Mouse (Mus musculus): ENCODE results near the gene Ctnnal1.
A peak's percentile ranks its signal among the peaks of the same experiment; 100 is the strongest.
"Not testable (repeated sequence)": the region's sequence is repeated elsewhere in the genome, so short reads cannot be mapped to it uniquely, and the experiment has no call there.

The Ctnnal1 gene

DNA sequence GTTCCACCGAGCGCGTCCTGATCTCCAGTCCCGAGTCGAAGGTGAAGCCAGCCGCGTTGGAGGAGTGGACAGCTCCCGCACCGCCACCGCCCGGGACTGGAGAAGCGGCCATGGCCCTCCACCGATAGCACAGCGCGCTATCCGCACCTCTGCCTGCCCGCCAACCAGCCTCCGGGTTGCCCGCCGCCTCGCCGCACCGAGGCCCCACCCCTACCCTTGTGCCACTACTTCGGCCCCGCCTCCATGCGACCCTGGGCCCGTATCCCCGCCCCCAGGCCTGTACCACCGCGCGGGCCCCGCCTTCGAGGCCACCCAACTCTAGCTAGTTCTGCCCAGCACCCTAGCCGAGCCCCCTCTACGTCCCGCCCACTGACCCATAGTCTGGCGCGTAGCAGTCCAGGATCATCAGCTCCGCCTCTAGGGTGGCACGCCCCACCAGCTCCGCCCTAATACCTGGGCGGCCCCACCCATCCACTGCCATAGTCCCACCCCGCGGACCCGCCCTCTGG is at the start of gene Ctnnal1:
TSS of gene Ctnnal1 (minus strand) at position 186 of the 509 bp plus-strand sequence.
- DNase-seq = peak; percentile 93

DNA sequence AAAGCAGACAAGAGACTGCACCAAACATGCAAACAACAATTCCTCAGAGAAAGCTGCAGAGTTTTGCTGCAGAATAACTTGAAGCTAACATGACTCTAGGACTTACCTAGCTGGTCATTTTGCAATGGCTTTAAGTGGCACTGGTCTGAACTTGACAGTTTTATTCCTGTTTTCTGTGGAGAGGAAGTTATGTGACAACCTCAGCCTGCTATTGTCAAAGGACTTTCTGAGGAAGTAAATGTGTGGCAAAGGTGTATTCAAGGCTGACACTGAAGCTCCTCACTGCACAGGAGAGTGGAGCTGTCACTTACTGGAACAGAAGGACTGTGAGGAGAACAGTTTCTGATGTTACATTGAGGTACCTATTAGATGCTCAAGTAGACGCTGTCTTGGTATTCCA is 49.8 kb upstream of the Ctnnal1 start:
- DNase-seq = no peak

DNA sequence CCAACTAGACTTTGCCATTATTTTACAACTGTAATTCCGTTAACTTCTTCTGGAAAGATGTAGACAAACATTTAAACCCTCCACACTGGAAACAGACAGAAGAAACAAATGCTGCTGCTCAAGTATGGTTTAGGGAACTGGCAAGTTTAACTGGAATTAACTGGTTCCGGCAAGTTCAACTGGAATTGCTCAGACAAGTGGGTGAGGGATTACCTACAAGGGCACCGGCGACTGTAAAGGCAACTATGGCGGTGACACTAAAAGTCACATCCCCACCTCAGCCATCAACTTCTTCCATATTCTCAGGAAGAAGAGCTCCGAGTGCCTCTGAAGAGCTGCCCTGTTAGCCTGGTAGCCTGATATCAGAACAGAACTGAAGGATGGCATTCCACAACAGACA is 49.4 kb upstream of the Ctnnal1 start:
- no peak for DNase-seq

DNA sequence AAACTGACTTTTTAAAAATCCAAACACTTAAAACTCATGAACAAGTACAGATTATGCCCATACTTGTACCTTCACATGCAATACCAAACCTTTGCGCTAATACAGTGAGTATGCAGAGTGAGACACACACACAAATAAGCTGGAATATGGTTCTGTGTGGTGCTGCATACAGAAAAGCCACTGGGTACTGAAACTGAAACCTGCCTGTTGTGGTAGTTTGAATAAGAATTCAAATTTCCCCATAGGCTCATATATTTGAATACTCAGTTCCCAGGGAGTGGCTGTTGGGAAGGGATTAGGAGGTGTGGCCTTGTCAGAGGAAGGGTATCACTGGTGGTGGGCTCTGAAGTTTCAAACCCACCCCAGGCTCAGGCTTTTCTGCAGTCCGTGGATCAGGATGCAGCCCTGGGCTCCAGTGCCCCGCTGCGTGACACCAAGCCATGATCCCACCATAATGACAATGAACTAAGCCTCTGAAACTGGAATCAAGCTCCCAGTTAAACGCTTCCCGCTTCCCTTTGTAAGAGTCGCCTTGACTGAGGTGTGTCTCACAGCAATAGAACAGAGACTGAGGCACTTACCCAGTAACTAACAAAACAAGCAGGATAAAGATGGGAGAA is 47.5 kb upstream of the Ctnnal1 start:
- DNase-seq = no peak

DNA sequence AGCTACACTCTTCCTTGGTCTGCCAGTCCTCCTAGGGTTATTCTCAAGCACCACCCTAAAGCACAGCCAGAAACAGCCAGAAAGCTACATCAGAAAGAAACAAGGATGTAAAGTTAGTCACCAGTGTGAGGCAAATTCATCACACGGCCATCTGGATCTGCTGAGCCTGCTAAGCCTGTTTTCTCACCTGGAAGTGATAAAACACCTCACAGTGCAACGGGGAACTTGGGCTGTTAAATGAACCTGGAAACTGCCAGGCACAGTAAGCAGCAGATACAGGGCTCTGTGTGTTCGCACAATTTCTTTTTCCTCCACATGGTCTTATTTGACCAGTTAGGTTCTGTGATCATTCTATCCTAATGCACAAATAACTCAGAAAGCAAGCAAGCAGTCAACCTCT is 44.6 kb upstream of the Ctnnal1 start:
- DNase-seq = no peak

DNA sequence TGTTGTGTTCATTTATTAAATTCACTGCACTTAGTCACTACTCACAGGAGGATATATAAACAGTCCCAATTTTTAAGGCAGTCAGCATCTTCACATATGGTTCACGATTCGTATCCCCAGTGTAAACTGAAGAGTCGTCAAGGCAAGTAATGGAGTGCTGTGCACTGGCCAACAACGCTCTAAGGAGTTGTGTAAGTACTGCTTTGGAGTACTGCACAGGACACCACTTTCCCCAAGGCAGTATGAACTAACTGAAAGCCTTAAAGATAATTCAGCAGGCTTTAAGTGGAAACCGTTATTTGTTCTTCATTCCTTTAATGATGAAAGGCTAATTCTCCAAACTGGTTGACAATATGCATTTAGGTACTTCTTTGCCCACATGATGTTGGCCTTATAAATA is 42.7 kb upstream of the Ctnnal1 start:
- DNase-seq = no peak

DNA sequence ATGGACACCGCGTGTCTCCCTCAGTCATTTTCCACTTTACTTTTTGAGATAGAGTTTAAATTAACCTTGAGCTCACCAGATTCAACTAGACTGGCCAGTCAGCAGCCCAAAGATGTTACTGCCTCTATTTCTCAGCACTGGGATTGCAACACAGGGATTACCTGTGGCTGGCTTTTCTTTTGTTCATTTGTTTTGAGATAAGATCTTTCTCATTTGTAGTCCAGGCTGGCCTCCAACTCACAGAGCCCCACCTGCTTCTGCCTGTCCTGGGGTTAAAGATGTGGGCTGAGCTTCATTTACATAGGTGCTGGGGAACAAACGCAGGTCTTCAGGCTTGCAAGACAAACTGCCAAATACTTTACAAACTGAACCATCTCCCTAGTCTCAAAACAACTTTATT is 41.9 kb upstream of the Ctnnal1 start:
- DNase-seq = no peak

DNA sequence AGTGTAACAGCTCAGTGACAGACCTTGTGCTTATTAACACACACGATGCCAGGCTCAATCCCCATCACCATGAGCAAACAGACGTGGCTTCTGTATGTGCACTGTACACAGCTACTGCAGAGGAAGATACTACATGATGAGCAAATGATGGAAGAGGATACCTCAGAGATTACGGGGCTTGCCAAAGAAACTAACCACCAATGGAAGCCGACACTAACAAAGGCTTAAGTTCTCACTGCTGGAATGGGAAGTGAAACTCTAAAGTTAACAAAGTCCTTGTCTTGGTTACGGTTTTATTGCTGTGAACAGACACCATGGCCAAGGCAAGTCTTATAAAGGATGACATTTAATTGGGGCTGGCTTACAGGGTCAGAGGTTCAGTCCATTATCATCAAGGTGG is 40.5 kb upstream of the Ctnnal1 start:
- no peak for DNase-seq

DNA sequence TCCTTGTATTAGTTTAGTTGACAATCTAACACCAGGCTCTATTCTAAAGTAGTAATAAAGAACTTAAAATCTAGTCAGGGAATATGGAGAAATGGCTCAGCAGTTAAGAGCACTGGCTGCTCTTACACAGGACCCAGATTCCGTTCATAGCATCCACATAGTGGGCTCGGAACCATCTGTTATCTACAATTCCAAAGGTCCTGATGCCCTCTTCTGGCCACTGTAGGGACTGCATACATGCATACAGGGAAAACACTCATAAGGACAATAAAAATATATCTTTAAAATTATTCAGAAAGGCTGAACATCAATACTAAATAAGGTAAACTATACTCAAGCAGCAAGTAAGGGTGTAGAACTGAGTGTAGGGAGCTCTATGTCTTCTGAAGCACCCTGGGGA is 36.7 kb upstream of the Ctnnal1 start:
- DNase-seq = no peak

DNA sequence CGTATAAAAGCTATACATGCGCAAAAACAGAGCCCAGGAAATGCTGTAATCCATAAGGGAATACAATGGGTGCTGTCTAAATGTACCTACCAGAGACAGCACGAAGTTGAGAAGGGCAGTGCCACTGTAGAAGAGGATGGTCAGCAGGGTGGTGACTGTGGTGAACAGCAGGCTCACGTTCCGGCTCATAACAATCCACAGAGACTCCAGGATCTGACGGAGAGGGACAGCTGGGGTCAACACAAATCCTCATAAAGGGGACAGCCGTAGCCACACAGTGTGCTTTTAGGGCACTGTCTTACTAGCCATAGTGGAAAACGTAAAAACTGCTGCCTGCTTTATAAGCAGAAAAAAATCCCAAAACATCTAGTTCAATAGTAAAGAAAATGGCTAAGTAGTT is 34.2 kb upstream of the Ctnnal1 start:
- DNase-seq = no peak

DNA sequence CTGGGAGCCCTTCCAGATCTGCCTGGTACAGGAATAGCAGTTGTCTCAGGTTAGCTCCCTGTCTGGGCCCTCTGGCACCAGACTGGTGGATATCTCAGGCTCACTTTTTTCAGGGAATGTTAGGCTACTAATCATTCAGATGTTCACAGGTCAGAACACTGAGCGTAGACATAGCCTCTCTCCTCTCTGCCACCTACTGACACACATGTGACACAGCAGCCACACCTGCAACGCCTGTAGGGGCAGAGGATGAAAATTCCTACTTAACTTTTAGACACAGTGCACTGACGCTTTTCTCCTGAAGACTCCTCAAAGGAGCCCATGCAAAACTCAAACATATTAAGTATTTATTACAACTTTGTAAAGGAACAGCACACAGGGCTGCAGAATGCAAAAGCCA is 32.5 kb upstream of the Ctnnal1 start:
- DNase-seq = no peak

DNA sequence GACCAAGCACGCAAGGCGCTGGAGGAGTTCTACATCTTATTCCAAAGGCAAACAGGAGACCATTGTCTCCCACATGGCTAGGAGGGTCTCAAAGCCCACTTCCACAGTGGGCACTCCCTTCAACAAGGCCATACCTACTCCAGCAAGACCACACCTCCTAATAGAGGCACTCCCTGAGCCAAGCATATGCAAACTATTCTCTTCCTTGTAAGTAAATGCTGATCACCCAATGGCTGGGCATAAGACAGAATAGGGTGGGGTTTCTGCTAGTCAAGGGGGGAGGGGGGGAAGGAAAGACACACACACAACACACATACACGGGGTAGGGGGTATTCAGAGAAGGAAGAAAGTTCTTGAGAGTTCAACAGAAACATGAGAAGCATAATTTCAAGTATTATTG is 29.2 kb upstream of the Ctnnal1 start:
- DNase-seq = no peak

DNA sequence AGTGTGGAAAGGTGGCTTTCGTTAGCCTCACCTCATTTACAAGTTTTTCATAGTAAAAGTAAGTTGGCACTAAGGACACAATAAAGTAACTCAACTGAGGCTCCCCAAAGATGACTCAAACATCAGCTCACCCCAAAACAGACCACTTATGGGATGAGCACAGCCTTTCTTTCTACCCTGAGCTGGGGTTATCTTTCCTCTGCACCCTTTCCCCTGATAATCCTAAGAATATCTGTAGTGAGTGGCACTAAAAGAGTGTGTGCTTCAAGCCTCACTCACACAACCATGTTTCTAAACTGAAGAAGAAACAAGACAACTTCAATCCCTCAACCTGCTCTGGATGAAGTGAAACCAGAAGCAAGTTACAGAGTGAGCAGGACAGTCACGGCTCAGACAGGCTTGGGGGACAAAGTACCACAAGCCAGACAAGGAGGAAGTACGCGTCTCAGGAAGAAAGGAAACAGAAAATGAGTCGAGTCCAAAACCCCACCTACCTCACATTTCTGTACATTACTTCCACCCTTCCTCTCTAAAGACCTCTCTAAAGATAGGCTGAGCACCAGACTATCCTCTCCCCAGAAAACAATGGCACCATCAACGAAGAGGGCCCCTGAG is 27.6 kb upstream of the Ctnnal1 start:
- no peak for DNase-seq

DNA sequence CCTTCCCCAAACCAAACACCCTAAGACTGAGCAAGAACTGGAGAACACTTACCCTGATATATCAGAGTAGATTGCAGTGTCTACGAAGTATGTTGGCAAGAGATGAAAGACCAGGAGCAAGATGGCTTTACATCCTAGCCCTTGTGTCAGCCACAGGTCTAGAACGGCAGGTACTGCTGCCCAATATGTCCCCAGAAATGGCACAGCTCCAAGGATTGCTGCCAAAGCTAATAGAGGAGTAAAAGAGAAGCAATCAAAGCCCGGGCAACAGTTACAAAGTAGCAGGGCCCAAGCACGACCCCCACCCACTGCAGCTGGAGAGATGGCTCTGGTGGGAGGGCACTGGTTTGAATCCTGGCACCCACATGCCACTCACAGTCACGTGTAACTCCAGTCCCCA is 23.5 kb upstream of the Ctnnal1 start:
- no peak for DNase-seq

DNA sequence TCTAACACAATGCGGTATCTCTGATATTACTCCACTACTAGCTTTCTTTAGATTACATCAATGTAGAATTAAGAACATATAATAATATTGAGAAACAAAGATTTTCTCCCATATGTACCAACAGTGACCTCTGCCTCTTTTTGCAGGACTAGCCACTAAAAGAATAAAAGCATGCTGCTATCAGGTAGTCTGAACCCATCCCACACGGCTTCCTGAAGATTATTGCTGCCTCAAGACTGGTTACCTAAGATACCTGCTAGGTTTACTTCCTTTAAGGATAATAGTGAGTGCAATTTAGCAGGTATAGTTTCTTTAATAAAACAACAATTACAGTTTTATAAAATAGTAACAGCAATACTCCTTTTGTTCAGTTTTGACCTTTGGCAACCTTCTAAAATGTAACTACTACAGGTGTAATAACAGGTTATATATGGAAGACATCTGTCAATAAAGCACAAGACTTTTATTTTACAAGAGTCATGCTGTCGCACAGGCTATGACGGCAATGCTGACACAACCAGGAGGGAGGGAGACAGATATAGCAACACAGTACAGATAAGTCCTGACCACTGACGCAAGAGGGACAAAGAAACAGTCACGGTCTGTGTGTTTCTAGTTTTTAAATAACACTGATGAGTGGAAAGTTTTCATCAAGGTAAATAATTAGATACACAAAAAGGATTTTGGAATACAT is 21.4 kb upstream of the Ctnnal1 start:
- DNase-seq = no peak

DNA sequence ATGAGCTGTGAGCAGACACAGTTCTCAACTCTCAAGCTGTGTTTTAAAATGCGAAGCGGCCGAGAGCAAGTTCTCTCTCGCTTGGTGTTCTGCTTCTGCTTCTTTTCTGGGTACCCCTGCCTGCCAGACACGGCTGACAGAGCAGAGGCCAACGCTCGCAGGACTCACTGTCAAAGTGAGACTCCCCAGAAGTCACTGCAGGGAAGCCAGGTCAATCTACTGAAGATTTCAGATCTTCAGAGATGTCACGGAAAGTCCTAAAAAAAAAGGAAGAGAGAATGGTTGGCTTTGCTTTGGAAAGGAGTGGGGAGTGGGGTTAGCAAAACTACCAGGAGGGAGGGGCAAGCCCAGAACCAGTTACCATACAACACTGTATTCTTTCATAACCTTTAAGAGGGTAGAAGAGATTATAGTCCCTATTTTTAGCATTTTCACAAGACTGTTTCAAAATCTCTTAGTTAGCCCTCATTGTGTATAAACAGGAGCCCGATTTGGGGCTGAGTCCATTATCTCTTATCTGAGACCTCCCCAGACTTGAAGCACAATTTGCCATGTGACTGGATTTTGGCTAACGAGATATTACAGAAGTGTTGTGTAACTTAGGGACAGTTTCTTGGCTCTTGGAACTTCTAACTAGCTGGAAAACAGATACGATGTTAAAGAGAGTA is 15.2 kb upstream of the Ctnnal1 start:
- DNase-seq = no peak

DNA sequence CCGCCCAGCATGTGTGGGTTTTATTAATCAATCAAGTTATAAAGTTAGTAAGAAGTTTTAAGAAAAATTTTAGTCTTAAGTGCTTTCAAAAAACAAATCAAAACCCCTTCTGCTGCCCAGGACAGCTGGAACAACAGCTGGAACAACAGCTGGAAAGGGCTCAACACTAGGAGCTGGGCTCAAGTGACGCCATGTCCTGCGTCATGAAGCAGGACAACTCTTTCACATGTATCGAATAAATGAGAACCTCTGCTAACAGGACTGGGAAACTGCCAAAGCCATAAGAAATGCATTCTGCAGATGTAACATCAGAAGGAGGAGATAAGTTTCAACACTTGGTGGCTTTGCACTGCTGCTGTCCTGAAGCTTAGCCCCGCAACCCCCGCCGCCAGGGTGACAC is 14.0 kb upstream of the Ctnnal1 start:
- no peak for DNase-seq

DNA sequence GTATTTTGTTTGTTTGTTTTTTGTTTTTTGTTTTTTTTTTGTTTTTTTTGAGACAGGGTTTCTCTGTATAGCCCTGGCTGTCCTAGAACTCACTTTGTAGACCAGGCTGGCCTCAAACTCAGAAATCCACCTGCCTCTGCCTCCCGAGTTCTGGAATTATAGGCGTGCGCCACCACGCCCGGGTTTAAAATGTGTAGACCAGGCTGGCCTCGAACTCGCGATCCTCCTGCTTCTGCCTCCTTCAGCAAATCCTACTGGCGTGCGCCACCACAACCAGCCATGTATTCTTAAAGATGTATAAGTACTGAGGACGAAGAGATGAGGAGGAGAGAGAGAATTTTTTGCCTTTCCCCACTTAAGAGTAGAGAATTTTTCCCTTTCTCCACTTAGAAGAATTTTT is 5.6 kb upstream of the Ctnnal1 start:
- not testable (repeated sequence) for DNase-seq

DNA sequence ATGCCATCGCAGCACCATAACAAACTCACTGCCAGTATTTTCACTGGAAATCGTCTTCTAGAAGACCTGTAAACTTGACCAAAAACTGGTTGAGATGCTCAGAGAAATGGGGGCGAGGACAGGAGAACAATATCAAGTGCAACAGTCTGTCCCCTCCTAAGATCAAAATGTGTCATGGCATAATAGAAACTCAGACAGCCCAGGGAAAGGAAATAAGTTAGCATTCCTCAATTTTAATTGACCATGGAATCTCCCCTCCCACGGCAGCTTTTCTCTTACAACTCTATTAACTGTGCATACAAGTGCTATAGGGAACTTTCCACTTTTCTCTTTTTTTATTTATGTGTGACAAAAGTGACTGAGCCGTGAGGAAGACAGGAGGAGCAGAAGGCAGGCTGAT is 2.8 kb upstream of the Ctnnal1 start:
- no peak for DNase-seq

DNA sequence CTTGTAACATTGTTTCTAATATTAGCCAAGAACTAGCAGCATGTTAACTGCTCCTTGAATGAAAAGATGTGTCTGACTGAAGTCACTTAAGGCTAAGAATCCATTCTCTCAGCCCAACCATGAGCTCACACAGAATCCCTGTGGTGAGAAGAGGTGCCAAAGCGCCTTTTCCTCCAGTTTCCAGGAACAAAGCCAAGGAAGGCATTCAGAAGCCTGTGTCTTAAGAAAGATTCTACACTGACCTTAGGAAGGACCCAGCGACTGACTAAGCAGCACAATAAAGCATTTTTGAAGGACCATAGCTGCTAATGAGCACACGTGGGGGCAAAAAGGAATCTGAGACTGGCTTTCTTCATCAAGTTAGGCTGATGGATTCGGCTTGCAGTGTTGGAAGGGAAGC is 983 bp upstream of the Ctnnal1 start:
- peak; percentile 17 for DNase-seq

DNA sequence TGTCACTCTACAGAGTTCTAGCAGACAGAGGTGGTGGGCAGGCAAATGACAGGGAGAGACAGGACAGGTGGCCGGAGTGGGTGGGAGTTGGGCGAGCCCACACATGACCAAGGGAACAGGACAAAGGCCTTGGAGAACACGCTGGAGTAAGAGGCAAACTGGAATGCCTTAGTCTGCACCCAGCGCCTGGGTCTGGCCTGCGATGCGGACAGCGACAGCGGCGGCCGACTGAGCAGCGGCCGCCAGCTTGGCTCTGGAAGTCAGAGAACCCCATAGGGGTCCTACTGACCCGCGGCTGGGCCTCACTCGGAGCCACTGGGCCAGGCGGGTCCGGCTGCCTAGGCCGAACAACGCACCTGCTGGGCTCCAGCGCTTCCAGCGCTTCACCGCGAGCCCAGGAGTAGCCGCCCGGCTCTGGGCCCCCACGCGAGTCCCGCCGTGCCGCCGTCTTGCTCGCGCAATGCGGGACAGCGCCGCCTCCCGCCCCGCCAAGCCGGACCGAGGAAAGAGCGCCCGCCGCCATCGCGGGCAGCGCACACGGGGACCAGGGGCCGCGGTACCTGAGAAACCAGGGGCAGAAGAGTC is 479 bp downstream of the Ctnnal1 start:
- no peak for DNase-seq

DNA sequence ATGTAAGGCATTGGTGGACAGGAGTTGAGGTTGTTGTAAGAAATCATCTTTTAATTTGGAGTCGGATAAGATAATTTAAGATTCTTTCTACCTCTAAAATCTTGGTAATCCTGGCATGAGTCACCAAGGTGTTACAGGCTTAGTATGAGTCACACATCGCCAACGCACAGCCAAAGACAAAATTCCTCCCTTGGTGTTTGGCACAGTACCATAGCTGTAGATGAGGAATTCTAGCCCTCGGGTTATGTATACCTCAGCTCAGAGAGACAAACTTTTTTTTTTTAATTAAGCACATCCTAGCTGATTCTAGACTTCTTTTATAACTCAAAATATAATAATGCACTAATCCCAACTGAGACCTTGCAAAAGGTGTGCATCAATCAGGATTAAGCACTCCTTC is 972 bp downstream of the Ctnnal1 start:
- DNase-seq = peak; percentile 30

DNA sequence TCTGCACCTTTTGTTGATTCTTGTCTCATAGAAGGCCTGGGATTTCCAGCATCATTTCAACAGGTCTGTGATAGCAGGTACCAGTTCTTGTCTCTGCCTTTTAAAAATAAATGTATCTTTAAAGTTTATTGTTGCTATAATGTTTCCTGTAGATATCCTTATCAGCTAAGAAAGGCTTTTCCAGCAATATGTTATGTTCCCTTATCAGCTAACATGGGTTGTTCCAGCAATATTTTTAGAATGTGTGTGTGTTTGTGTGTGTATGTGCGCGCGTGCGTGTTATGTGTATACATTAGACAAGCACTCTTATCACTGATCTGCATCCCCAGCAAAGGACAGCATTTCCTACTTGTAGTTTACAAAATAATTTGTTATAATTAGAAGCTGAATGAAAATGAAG is 3.4 kb downstream of the Ctnnal1 start:
- DNase-seq = no peak

DNA sequence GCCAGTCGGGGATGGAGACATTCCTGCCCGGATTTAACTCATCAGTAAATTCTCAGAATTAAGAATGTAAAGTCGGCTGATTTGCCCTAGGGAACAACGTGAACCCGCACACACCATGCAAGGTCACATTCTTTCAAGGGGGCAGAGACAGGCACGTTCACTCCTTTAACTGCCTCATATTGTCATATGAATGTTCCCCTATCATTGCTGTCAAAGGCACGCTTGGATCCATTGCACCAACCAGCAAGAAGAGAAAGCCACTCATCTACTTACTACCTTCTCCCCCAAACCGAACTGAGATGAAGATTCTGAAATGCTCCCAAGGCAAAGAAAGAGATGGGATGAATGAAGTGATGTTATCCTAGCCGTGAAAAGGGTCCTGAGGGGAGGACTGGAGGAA is 6.3 kb downstream of the Ctnnal1 start:
- no peak for DNase-seq
